Mouse (Mus musculus): ENCODE results near the gene Cnep1r1. TPM values are rescaled to one million over a fixed set of nuclear protein-coding genes. Genes with fewer than 3 reads are reported as not detected.

The Cnep1r1 gene
- polyA plus RNA-seq (2017; shearing (Covaris generic)): 33.4 TPM

DNA sequence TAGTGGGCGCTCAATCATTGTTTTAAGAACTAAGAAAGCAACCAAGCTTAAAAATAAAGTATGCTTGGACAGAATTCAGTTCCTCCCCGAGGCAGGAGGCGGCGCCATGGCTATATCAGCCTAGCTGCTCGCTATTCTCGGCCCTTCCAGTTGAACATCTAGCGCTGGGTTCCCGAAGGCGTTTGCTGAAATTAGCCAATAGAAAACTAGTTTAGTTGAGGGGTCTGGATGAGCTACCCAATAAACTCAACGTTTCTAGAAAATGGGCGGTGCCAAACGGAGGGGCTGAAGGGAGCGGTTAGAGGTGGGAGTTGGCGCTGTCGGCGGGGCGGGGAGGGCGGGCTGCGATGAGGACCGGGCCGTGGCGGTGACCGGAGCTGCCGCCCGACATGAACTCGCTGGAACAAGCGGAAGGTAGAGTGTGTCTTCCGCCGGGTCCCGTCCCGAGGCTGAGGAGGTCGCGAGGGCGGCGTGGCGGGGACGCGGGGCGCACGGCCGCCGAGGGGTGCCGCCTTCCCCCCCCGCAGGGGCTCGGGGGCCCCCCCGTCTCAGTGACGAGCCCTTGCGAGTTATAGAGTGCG is at the start of gene Cnep1r1:
TSS of gene Cnep1r1 (plus strand) at position 314 of the 581 bp plus-strand sequence.

DNA sequence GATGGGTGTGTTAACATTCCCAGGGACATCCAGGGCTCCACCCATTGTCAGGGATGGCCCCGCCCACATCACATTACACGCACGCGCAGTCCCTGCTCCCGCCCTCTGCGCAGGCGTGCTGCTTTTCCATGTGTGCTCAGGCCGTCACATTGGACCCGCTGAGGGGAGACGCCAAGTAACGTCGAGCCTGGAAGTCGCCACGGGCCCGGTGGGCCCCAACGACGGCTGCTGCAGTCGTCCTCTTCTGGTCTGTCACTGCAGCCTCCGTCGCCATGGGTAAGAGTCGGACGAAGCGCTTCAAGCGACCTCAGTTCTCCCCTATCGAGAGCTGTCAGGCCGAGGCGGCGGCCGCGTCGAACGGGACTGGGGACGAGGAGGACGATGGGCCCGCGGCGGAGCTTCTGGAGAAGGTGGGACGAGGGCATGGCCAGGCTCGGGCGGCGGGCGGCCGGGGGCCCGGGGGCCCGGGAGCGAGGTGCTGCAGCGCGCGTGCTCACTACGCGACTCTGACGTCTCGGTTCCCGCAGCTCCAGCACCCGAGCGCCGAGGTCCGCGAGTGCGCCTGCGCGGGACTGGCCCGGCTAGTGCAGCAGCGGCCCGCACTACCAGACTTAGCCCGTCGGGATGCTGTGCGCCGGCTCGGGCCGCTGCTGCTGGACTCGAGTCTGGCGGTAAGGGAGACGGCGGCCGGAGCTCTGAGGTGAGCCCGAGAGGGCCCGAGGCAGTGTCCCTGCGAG is 19.3 kb downstream of the Cnep1r1 start, which contains the start of gene Heatr3:
TSS of gene Heatr3 (plus strand) at position 108 of the 737 bp plus-strand sequence.

Other genes starting within 250 kb of the Cnep1r1 start
- not detected for gene Zfp423, start 159.2 kb upstream of the Cnep1r1 start, polyA plus RNA-seq (2017; shearing (Covaris generic))
- gene Heatr3, start 19.1 kb downstream of the Cnep1r1 start, polyA plus RNA-seq (2017; shearing (Covaris generic)): 36.3 TPM
- gene Tent4b, start 80.4 kb downstream of the Cnep1r1 start, polyA plus RNA-seq (2017; shearing (Covaris generic)): 48.8 TPM
- 131 TPM for gene Adcy7, start 153.6 kb downstream of the Cnep1r1 start, polyA plus RNA-seq (2017; shearing (Covaris generic))
- 36.7 TPM for gene Brd7, start 243.4 kb downstream of the Cnep1r1 start, polyA plus RNA-seq (2017; shearing (Covaris generic))